Mouse (Mus musculus) embryo, embryonic 10.5 days (tissue): ENCODE measurements around the gene Vmn1r2.
"Not testable (repeated sequence)": the region's sequence is repeated elsewhere in the genome, so short reads cannot be mapped to it uniquely, and the experiment has no call there.

Source experiments
- DNase-seq: peaks from one replicate; pipeline ENCODE4 v3.0.0-alpha.2; 2015; ENCODE audit warnings: low spot score

Vmn1r2 gene

DNA sequence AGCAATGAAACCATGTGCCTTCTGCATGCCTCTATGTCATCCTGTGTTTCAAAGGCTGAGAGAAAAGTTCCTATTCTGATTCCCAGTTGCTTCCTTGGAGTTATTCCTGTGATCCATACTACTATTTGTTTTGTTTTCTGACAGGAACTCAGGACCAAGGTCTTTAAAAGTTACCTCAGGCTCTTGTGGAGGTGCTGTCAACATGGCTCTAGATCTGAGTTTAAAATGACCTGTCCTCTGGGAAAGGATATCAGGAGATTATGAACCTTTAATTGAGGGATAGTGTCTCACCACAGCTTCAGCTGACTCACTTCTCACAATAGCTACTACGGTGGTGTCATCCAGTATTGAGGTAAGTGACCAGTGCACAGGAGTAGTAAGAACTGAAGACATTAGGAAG is at the start of gene Vmn1r2:
Gene Vmn1r2 (plus strand): TSS at position 301 of the 400 bp plus-strand sequence.
- not testable (repeated sequence) for DNase-seq

DNA sequence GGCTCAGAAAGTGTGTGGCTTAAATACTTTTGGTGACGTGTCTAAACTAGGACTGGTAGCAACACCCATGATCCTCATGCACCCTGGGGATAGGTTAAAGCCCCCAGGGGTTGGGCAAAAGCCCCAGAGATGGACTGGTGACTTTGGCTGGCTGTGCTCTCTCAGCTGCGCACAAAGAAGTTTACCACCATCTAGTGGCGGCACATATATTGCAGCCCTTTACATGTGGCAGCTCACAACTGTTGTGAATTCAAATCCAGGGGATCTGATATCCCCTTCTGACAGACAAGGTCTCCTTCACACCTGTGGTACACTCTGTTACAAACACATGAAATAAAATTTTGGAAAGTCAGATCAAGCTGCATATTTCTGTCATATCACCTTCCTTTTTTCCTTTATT is 19.2 kb upstream of the Vmn1r2 start:
- DNase-seq: not testable (repeated sequence)

DNA sequence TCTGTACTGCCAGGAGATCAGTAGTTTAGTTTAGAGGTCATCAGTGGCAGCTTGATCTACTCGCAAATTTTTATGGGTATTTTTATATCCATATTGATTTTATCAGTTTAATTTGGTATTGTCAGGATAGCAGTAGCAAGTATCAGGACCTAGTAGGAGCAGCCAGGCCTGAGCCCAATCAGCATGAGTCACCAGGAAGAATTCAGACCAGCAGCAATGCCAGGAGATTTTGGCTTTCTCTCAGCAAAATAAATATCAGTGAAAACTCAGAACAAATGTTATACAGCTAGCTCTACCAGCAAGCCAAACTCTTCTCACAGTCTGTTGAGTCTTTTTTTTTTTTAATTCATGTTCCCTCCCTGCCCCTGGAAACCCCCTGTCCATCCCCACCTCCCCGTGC is 13.8 kb upstream of the Vmn1r2 start:
- not testable (repeated sequence) for DNase-seq

DNA sequence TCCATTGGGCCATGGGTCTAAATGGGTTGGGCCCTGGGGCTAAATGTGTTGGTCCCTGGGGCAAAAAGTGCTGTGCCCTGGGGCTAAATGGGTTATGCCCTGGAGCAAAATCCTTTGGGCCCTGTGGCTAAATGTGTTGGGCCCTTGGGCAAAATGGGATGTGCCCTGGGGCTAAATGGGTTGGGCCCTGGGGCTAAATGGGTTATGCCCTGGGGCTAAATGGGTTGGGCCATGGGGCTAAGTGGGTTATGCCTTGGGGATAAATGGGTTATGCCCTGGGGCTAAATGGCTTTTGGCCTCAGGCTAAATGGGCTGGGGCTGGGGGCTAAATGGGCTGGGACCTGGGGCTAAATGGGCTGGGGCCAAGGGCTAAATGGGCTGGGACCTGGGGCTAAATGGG is 2.7 kb upstream of the Vmn1r2 start:
- DNase-seq: not testable (repeated sequence)

DNA sequence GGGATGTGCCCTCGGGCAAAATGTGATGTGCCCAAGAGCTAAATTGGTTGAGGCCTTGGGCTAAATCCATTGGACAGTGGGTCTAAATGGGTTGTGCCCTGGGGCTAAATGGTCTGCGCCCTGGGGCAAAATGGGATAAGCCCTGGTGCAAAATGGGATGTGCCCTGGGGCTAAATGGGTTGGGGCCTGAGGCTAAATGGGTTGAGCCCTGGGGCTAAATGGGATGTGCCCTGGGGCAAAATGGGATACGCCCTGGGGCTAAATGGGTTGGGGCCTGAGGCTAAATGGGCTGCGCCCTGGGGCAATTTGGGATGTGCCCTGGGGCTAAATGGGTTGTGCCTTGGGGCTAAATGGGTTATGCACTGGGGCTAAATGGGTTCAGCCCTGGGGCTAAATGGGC is 2.1 kb upstream of the Vmn1r2 start:
- DNase-seq: no peak

DNA sequence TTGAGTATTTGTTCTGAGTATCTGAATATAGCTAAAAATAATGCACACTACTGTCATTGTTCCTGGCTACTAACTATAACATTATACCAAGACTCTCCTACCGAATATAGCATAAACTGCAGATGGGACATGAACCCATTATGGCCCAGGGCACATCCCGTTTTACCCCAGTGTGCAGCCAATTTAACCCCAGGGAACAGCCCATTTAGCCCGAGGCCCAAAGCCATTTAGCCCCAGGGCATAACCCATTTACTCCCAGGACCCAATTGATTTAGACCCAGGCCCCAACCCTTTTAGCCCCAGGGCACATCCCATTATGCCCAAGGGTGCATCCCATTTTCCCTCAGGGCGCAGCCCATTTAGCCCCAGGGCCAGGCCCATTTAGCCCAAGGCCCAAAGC is 7.5 kb downstream of the Vmn1r2 start:
- not testable (repeated sequence) for DNase-seq

DNA sequence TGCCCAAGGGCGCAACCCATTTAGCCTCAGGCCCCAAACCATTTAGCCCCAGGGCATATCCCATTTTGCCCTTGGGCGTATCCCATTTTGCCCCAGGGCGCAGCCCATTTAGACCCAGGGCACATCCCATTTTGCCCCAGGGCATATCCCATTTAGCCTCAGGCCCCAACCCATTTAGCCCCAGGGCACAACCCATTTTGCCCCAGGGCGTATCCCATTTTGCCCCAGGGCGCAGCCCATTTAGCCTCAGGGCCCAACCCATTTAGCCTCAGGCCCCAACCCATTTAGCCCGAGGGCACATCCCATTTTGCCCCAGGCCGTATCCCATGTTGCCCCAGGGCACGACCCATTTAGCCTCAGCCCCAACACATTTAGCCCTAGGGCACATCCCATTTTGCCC is 8.6 kb downstream of the Vmn1r2 start:
- not testable (repeated sequence) for DNase-seq

DNA sequence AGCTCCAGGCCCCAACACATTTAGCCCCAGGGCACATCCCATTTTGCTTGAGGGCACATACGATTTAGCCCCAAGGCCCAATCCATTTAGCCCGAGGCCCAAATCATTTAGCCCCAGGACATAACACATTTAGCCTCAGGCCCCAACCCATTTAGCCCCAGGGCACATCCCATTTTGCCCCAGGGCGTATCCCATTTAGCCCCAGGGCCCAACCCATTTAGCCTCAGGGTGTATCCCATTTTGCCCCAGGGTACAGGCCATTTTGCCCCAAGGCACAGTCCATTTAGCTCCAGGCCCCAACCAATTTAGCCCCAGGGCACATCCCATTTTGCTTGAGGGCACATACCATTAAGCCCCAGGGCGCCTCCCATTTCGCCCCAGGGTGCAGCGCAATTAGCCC is 9.1 kb downstream of the Vmn1r2 start:
- not testable (repeated sequence) for DNase-seq

DNA sequence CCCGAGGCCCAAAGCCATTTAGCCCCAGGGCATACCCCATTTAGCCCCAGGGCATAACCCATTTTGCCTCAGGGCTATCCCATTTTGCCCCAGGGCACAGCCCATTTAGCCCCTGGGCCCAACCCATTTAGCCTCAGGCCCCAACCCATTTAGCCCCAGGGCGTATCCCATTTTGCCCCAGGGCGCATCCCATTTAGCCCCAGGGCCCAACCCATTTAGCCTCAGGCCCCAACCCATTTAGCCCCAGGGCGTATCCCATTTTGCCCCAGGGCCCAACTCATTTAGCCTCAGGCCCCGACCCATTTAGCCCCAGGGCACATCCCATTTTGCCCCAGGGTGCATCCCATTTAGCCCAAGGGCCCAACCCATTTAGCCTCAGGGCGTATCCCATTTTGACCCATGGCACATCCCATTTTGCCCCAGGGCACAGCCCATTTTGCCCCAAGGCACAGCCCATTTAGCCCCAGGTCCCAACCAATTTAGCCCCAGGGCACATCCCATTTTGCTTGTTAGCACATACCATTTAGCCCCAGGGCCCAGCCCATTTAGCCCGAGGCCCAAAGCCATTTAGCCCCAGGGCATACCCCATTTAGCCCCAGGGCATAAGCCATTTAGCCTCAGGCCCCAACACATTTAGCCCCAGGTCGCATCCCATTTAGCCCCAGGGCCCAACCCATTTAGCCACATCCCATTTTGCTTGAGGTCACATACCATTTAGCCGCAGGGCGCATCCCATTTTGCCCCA is 9.8 kb downstream of the Vmn1r2 start:
- DNase-seq: not testable (repeated sequence)

DNA sequence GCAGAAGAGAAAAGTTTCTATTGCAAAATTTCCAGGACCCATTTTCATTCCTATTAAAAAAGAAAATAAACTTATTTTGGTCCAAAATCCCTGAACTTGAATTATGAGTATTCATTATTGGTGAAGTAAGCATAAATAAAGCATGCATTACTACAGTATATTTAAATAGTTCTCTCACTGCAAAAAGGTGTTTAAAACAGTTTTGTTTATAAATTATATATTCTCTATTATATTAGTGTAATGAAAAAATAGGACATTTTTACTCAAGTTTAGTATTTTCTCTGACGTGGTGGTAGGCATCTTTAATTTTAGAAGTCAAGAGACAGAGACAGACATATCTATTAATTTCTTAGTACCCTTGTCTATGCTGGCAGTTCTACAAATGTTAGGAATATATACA is 18.1 kb downstream of the Vmn1r2 start, which contains the start of gene Vmn1r3:
Gene Vmn1r3 (minus strand): TSS at position 101 of the 400 bp plus-strand sequence.
- not testable (repeated sequence) for DNase-seq

DNA sequence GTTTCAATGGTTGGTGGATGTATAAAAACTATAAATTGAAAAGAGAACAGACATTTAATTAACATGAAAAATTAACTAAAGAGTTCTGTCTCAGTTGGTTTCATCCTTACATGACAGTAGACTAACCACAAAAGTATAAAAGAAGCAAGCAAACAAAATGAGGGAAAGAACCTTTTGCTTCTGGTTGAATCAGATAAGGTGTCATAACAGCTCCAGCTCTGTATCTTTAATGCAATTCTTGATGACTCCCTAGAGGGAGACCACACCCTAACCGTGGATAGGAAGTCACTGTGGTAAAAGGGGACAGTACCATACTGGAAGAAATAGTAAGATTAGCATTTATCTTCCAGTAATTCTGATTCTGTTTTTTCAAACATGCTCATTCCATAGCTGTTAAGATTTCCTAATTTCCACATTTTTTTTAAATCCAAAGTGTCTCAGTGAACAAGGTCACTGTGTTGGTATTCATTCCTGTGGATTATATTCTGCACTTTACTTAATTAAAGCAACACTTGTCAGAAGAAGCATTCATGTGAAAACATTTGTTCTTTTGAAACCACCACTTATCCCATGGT is 42.6 kb downstream of the Vmn1r2 start:
- not testable (repeated sequence) for DNase-seq

DNA sequence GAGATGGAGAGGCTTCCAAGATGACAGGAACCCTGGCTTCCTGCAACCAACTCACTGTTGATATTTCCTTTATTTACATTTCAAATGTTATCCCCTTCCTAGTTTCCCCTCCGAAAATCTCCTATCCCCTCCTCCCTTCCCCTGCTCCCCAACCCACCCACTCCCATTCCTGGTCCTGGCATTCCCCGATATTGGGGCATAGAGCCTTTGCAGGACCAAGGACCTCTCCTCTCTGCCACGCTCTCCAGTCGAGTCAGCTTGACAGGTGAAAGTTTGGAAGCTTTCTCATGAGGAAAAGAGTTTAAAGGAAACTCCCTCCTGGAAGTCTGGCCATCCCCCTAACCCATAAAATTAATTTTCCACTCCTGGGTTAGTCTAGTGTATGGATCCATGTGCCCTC is 46.2 kb downstream of the Vmn1r2 start:
- not testable (repeated sequence) for DNase-seq

DNA sequence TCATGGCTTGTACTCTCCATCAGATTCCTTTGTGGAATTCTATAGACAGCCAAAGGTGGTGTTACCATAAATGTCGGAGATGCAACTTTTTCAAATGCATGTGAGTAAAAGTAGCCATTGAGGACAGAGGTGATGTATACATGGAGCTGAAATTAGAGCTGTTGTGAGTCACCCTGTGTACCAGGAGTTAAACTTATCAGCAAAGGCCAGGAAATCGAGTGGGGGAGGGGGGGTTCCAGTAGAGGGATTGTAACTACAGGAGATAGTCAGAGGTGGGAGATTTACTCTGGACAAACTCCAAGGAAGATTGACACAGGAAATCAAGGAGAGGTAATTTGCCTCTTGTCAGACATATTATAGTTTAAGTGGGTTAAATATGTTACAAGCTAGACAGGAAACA is 49.3 kb downstream of the Vmn1r2 start:
- DNase-seq: not testable (repeated sequence)
